Mouse (Mus musculus): ENCODE measurements around the gene Fastk. TPM values are rescaled to one million over a fixed set of nuclear protein-coding genes. Genes with fewer than 3 reads are reported as not detected.

The Fastk gene
- polyA plus RNA-seq, 1 experiment: 124 TPM

GRCm38 (mm10) chr5:24455076-24455475, 10.0 kb upstream of the Fastk start:
- peaks cover 76% of the 10 kb centered on the region for H3K79me2 ChIP-seq (ENCODE audit: control insufficient read depth, insufficient read depth)
- TF ChIP-seq CEBPB (IDR thresholded peaks at IDR 0.05; ENCODE audit: insufficient read depth, poor library complexity, severe bottlenecking) (no peak), MYOD1 (IDR thresholded peaks at IDR 0.05; ENCODE audit: control insufficient read depth in 1 of 3, insufficient read length in 2 of 3, low read depth in 2 of 3) (peak in 2 of 3 experiments; percentile 20 to 47), TCF12 (IDR thresholded peaks at IDR 0.05; ENCODE audit: insufficient read depth, poor library complexity, severe bottlenecking) (peak; percentile 9)
- peak overlapping the region; percentile 83 for H3K4me2 ChIP-seq (ENCODE audit: low read depth)
- H3K27me3 ChIP-seq (ENCODE audit: control insufficient read depth, insufficient read depth, insufficient read length): no peaks in the 10 kb centered on the region
- no peak overlapping the region for H3K4me3 ChIP-seq
- no peak overlapping the region for H3ac ChIP-seq (ENCODE audit: control insufficient read depth, insufficient read length)
- H3K36me3 ChIP-seq (ENCODE audit: control insufficient read depth, insufficient read depth): no peaks in the 10 kb centered on the region

- Histone ChIP-seq H3K4me3 (peak overlapping the region; percentile 87), H3K27me3 (ENCODE audit: control insufficient read depth, insufficient read depth, insufficient read length) (no peaks in the 10 kb centered on the region), H3K36me3 (ENCODE audit: control insufficient read depth, insufficient read depth) (no peaks in the 10 kb centered on the region), H3K4me2 (ENCODE audit: low read depth) (peak overlapping the region; percentile 83), H3K79me2 (ENCODE audit: control insufficient read depth, insufficient read depth) (peaks cover 66% of the 10 kb centered on the region), H3ac (ENCODE audit: control insufficient read depth, insufficient read length) (no peak overlapping the region)
- no peak for TF ChIP-seq REST (IDR thresholded peaks at IDR 0.05; ENCODE audit: insufficient read depth, insufficient read length)
- TF ChIP-seq TCF3 (IDR thresholded peaks at IDR 0.05; ENCODE audit: insufficient read length, low read depth): no peak
- no peak for TF ChIP-seq MYOG (IDR thresholded peaks at IDR 0.05; ENCODE audit: control insufficient read depth in 1 of 3, insufficient read depth in 1 of 3, insufficient read length in 2 of 3, low read depth in 2 of 3)
- TF ChIP-seq POLR2A (IDR thresholded peaks at IDR 0.05; ENCODE audit: insufficient read length, low read depth): no peak
- no peak for TF ChIP-seq MAX (IDR thresholded peaks at IDR 0.05; ENCODE audit: low read depth)
- TF ChIP-seq TCF12 (IDR thresholded peaks at IDR 0.05; ENCODE audit: insufficient read depth, poor library complexity, severe bottlenecking): no peak
- no peak for TF ChIP-seq USF1 (IDR thresholded peaks at IDR 0.05; ENCODE audit: low read depth)
Observed at GRCm38 (mm10) chr5:24453985-24454303, 8.9 kb upstream of the Fastk start.

- Histone ChIP-seq H3K4me3 (peak overlapping the region; percentile 87), H3ac (ENCODE audit: control insufficient read depth, insufficient read length) (peak overlapping the region; percentile 94), H3K36me3 (ENCODE audit: control insufficient read depth, insufficient read depth) (no peaks in the 10 kb centered on the region), H3K79me2 (ENCODE audit: control insufficient read depth, insufficient read depth) (peaks cover 61% of the 10 kb centered on the region), H3K4me2 (ENCODE audit: low read depth) (peak overlapping the region; percentile 83), H3K27me3 (ENCODE audit: control insufficient read depth, insufficient read depth, insufficient read length) (no peaks in the 10 kb centered on the region)
- TF ChIP-seq MYOG (IDR thresholded peaks at IDR 0.05; ENCODE audit: control insufficient read depth in 1 of 3, insufficient read depth in 1 of 3, insufficient read length in 2 of 3, low read depth in 2 of 3) (peak in 1 of 3 experiments; percentile 53), TCF12 (IDR thresholded peaks at IDR 0.05; ENCODE audit: insufficient read depth, poor library complexity, severe bottlenecking) (no peak), SRF (IDR thresholded peaks at IDR 0.05; ENCODE audit: control insufficient read depth, insufficient read length, low read depth) (no peak), POLR2AphosphoS2 (IDR thresholded peaks at IDR 0.05; ENCODE audit: insufficient read length, low read depth) (no peak), E2F4 (IDR thresholded peaks at IDR 0.05; ENCODE audit: insufficient read depth) (no peak), MYOD1 (IDR thresholded peaks at IDR 0.05; ENCODE audit: control insufficient read depth in 1 of 3, insufficient read length in 2 of 3, low read depth in 2 of 3) (peak in 2 of 3 experiments; percentile 38 to 62), MAX (IDR thresholded peaks at IDR 0.05; ENCODE audit: low read depth) (no peak), REST (IDR thresholded peaks at IDR 0.05; ENCODE audit: insufficient read depth, insufficient read length) (no peak), TCF3 (IDR thresholded peaks at IDR 0.05; ENCODE audit: insufficient read length, low read depth) (no peak), USF1 (IDR thresholded peaks at IDR 0.05; ENCODE audit: low read depth) (no peak), POLR2A (IDR thresholded peaks at IDR 0.05; ENCODE audit: insufficient read length, low read depth) (peak; percentile 44), CEBPB (IDR thresholded peaks at IDR 0.05; ENCODE audit: insufficient read depth, poor library complexity, severe bottlenecking) (no peak)
Observed at GRCm38 (mm10) chr5:24453283-24453984, 8.3 kb upstream of the Fastk start.

- H3K27me3 ChIP-seq (ENCODE audit: control insufficient read depth, insufficient read depth, insufficient read length): no peaks in the 10 kb centered on the region
- no peaks in the 10 kb centered on the region for H3K36me3 ChIP-seq (ENCODE audit: control insufficient read depth, insufficient read depth)
- peak overlapping the region; percentile 83 for H3K4me2 ChIP-seq (ENCODE audit: low read depth)
- no peak for TF ChIP-seq USF1 (IDR thresholded peaks at IDR 0.05; ENCODE audit: low read depth)
- TF ChIP-seq MYOG (IDR thresholded peaks at IDR 0.05; ENCODE audit: control insufficient read depth in 1 of 3, insufficient read depth in 1 of 3, insufficient read length in 2 of 3, low read depth in 2 of 3): peak in 1 of 3 experiments; percentile 33
- TF ChIP-seq POLR2A (IDR thresholded peaks at IDR 0.05; ENCODE audit: insufficient read length, low read depth): no peak
- TF ChIP-seq TCF12 (IDR thresholded peaks at IDR 0.05; ENCODE audit: insufficient read depth, poor library complexity, severe bottlenecking): no peak
- peak in 1 of 3 experiments; percentile 48 for TF ChIP-seq MYOD1 (IDR thresholded peaks at IDR 0.05; ENCODE audit: control insufficient read depth in 1 of 3, insufficient read length in 2 of 3, low read depth in 2 of 3)
- peak overlapping the region; percentile 94 for H3ac ChIP-seq (ENCODE audit: control insufficient read depth, insufficient read length)
- H3K79me2 ChIP-seq (ENCODE audit: control insufficient read depth, insufficient read depth): peaks cover 54% of the 10 kb centered on the region
- peak overlapping the region; percentile 87 for H3K4me3 ChIP-seq
Observed at GRCm38 (mm10) chr5:24452691-24453233, 7.7 kb upstream of the Fastk start.

- Histone ChIP-seq H3K4me2 (ENCODE audit: low read depth) (peak within 1 kb of the TSS; percentile 83), H3K4me3 (peak within 1 kb of the TSS; percentile 87), H3K79me2 (ENCODE audit: control insufficient read depth, insufficient read depth) (peaks cover 48% of the 10 kb centered on the region), H3K27me3 (ENCODE audit: control insufficient read depth, insufficient read depth, insufficient read length) (no peaks in the 10 kb centered on the region), H3K36me3 (ENCODE audit: control insufficient read depth, insufficient read depth) (no peaks in the 10 kb centered on the region), H3ac (ENCODE audit: control insufficient read depth, insufficient read length) (peak within 1 kb of the TSS; percentile 94)
- TF ChIP-seq MYOG (IDR thresholded peaks at IDR 0.05; ENCODE audit: control insufficient read depth in 1 of 3, insufficient read depth in 1 of 3, insufficient read length in 2 of 3, low read depth in 2 of 3): peak in 1 of 3 experiments; percentile 3
- no peak for TF ChIP-seq TCF12 (IDR thresholded peaks at IDR 0.05; ENCODE audit: insufficient read depth, poor library complexity, severe bottlenecking)
- no peak for TF ChIP-seq TCF3 (IDR thresholded peaks at IDR 0.05; ENCODE audit: insufficient read length, low read depth)
Observed at GRCm38 (mm10) chr5:24452030-24452690, 7.1 kb upstream of the Fastk start, which contains the start of gene Agap3. Gene Agap3, plus strand, starts transcription at chr5:24452177.

All from myocyte (in vitro differentiated cells).